Mouse (Mus musculus): Measurements from ENCODE around the gene Ahcyl2. TPM values are rescaled to one million over a fixed set of nuclear protein-coding genes. Genes with fewer than 3 reads are reported as not detected.
"Not testable (repeated sequence)": the region's sequence is repeated elsewhere in the genome, so short reads cannot be mapped to it uniquely, and the experiment has no call there.

The Ahcyl2 gene
- 10 to 100 TPM; 72.1 to 79.0 TPM for total RNA-seq (2021)
- long read RNA-seq, experiment 1, full-length matches to known transcripts, result 11 of 17 reads
- long read RNA-seq, experiment 1, partial matches to known transcripts, result 0 of 17 reads
- long read RNA-seq, experiment 1, other reads (novel, unspliced or antisense), result 6 of 17 reads
- long read RNA-seq, experiment 2, full-length matches to known transcripts, result 5 of 8 reads
- long read RNA-seq, experiment 2, partial matches to known transcripts, result 0 of 8 reads
- long read RNA-seq, experiment 2, other reads (novel, unspliced or antisense), result 3 of 8 reads

- peak; percentile 96 for DNase-seq
Observed at GRCm38 (mm10) chr6:29767813-29768660, at the start of gene Ahcyl2. Gene Ahcyl2, plus strand, starts transcription at chr6:29768011.

- peak; percentile 68 for DNase-seq
Observed at GRCm38 (mm10) chr6:29718894-29719329, 48.9 kb upstream of the Ahcyl2 start.

GRCm38 (mm10) chr6:29721890-29722289, 45.9 kb upstream of the Ahcyl2 start:
- DNase-seq, result no peak

GRCm38 (mm10) chr6:29726576-29727200, 41.1 kb upstream of the Ahcyl2 start:
- no peak for DNase-seq

- DNase-seq, result no peak
Observed at GRCm38 (mm10) chr6:29728035-29728434, 39.8 kb upstream of the Ahcyl2 start.

- no peak for DNase-seq
Observed at GRCm38 (mm10) chr6:29729491-29729890, 38.3 kb upstream of the Ahcyl2 start.

- peak; percentile 91 for DNase-seq
Observed at GRCm38 (mm10) chr6:29735336-29735688, 32.5 kb upstream of the Ahcyl2 start, which contains the start of gene Smo. Gene Smo, plus strand, starts transcription at chr6:29735503.

- DNase-seq, result peak; percentile 79
Observed at GRCm38 (mm10) chr6:29735689-29736451, 31.9 kb upstream of the Ahcyl2 start.

- DNase-seq, result no peak
Observed at GRCm38 (mm10) chr6:29736610-29737458, 31.0 kb upstream of the Ahcyl2 start.

GRCm38 (mm10) chr6:29751466-29752152, 16.2 kb upstream of the Ahcyl2 start:
- DNase-seq, result no peak

GRCm38 (mm10) chr6:29753336-29753735, 14.5 kb upstream of the Ahcyl2 start:
- no peak for DNase-seq

GRCm38 (mm10) chr6:29756001-29756400, 11.8 kb upstream of the Ahcyl2 start:
- DNase-seq, result no peak

- DNase-seq, result peak; percentile 28
Observed at GRCm38 (mm10) chr6:29756476-29756875, 11.3 kb upstream of the Ahcyl2 start.

GRCm38 (mm10) chr6:29758417-29758816, 9.4 kb upstream of the Ahcyl2 start:
- DNase-seq, result peak; percentile 80

GRCm38 (mm10) chr6:29759012-29759679, 8.7 kb upstream of the Ahcyl2 start:
- no peak for DNase-seq

- not testable (repeated sequence) for DNase-seq
Observed at GRCm38 (mm10) chr6:29760397-29760796, 7.4 kb upstream of the Ahcyl2 start.

GRCm38 (mm10) chr6:29761282-29761681, 6.5 kb upstream of the Ahcyl2 start:
- no peak for DNase-seq

GRCm38 (mm10) chr6:29762524-29762923, 5.3 kb upstream of the Ahcyl2 start:
- DNase-seq, result peak; percentile 37

- no peak for DNase-seq
Observed at GRCm38 (mm10) chr6:29766874-29767273, 937 bp upstream of the Ahcyl2 start.

All from adrenal gland, postnatal 10 days (tissue).